In genomic region chr4:8367487-8368276, GRCm38 (mm10) we compare ENCODE assay signal across 8 mouse cellular contexts.
DNase-seq lines count a peak whose midpoint lies in the region; ATAC-seq and TF ChIP-seq lines count a peak whose summit lies in the region.

No protein-coding gene starts in this region.

- H3K27me3 ChIP-seq in forebrain, embryonic 16.5 days (replicated peaks; ENCODE audit: control insufficient read depth, insufficient read depth, low read length) = no peaks in the 10 kb centered on the region
- H3K27me3 ChIP-seq in intestine, postnatal 0 days (replicated peaks; ENCODE audit: control insufficient read depth, insufficient read depth, low read length) = no peaks in the 10 kb centered on the region; the same call in 1 of the 2 replicates

- no peaks in the 10 kb centered on the region for H3K4me1 ChIP-seq in forebrain, embryonic 16.5 days (replicated peaks; ENCODE audit: control insufficient read depth, insufficient read depth, low read length)
- no peaks in the 10 kb centered on the region for H3K4me1 ChIP-seq in intestine, postnatal 0 days (replicated peaks; ENCODE audit: control insufficient read depth, insufficient read depth, low read length)

- no peaks in the 10 kb centered on the region for H3K9me3 ChIP-seq in forebrain, embryonic 16.5 days (ENCODE audit: control insufficient read depth, low read length)
- no peaks in the 10 kb centered on the region for H3K9me3 ChIP-seq in intestine, postnatal 0 days (ENCODE audit: control insufficient read depth)

- no peak overlapping the region for H3K27ac ChIP-seq in forebrain, embryonic 16.5 days (ENCODE audit: low read length)
- no peak overlapping the region for H3K27ac ChIP-seq in intestine, postnatal 0 days (ENCODE audit: low read depth, low read length)

- TF ChIP-seq CTCF in intestine, postnatal 0 days (IDR thresholded peaks at IDR 0.05; ENCODE audit: low read depth) = peak; percentile 88

- peak overlapping the region; percentile 16; the same call in 1 of the 2 replicates for H3K4me2 ChIP-seq in forebrain, embryonic 16.5 days (ENCODE audit: low read length)
- H3K4me2 ChIP-seq in intestine, postnatal 0 days (replicated peaks; ENCODE audit: low read depth) = no peak overlapping the region

- no peak overlapping the region for H3K9ac ChIP-seq in forebrain, embryonic 16.5 days (replicated peaks; ENCODE audit: low read depth, low read length)
- H3K9ac ChIP-seq in intestine, postnatal 0 days (ENCODE audit: low read depth, low read length) = no peak overlapping the region

- no peaks in the 10 kb centered on the region for H3K36me3 ChIP-seq in forebrain, embryonic 16.5 days (ENCODE audit: control insufficient read depth, insufficient read depth)
- no peaks in the 10 kb centered on the region for H3K36me3 ChIP-seq in intestine, postnatal 0 days (ENCODE audit: control insufficient read depth, insufficient read depth)

- peak; percentile 71 for ATAC-seq in forebrain, embryonic 16.5 days
- ATAC-seq in intestine, postnatal 0 days = peak; percentile 65; the same call in 1 of the 2 replicates

- WGBS in forebrain, embryonic 16.5 days = 61% methylated on average over 13 of the region's 13 CpGs
- WGBS in intestine, postnatal 0 days = 54% methylated on average over 13 of the region's 13 CpGs

- DNase-seq in adrenal gland, adult (ENCODE audit: inconsistent age in 2 of 2, low spot score in 1 of 2) = peak; percentile 11 to 84
- no peak for DNase-seq in adrenal gland, postnatal 4 days (ENCODE audit: low spot score in 2 of 2)
- DNase-seq in right cerebral cortex, adult 2 months (ENCODE audit: low spot score in 2 of 2) = peak; percentile 45 to 64
- no peak for DNase-seq in right cerebral cortex, postnatal 14 days
- DNase-seq in lung, postnatal 25 days (ENCODE audit: low spot score) = peak; percentile 68
- DNase-seq in telencephalon, adult 2 months (ENCODE audit: low read depth, low spot score) = peak; percentile 51

- no peak overlapping the region for H3K4me3 ChIP-seq in forebrain, embryonic 16.5 days (replicated peaks; ENCODE audit: low read length)
- no peak overlapping the region for H3K4me3 ChIP-seq in intestine, postnatal 0 days (ENCODE audit: low read depth, low read length)

Comparison
In these comparisons a context has a peak if more than half of its experiments do, and no peak if none do; other contexts are left out.
1. DNase-seq: peak in adrenal gland, adult (2 of 2), right cerebral cortex, adult 2 months (2 of 2), lung, postnatal 25 days (single experiment) and telencephalon, adult 2 months (single experiment); none in adrenal gland, postnatal 4 days (0 of 2) and right cerebral cortex, postnatal 14 days (single experiment).